Mouse (Mus musculus) cerebellum, adult 9-11 months (tissue): ENCODE results near the gene Anks1b.

Source experiments
- DNase-seq: peaks from one replicate; pipeline ENCODE4 v3.0.0; 2022

Gene Anks1b

GRCm38 (mm10) chr10:89873146-89873950 is at the start of gene Anks1b:
Gene Anks1b, plus strand, starts transcription at chr10:89873509.
- DNase-seq = peak; percentile 88

GRCm38 (mm10) chr10:89823906-89824305 is 49.4 kb upstream of the Anks1b start:
- no peak for DNase-seq

- peak; percentile 92 for DNase-seq
Observed at GRCm38 (mm10) chr10:89826896-89827295, 46.4 kb upstream of the Anks1b start.

- DNase-seq = no peak
Observed at GRCm38 (mm10) chr10:89832334-89832733, 41.0 kb upstream of the Anks1b start.

- DNase-seq = no peak
Observed at GRCm38 (mm10) chr10:89833166-89833565, 40.1 kb upstream of the Anks1b start.

GRCm38 (mm10) chr10:89837476-89837875 is 35.8 kb upstream of the Anks1b start:
- DNase-seq = no peak

GRCm38 (mm10) chr10:89838834-89839233 is 34.5 kb upstream of the Anks1b start:
- DNase-seq = no peak

GRCm38 (mm10) chr10:89850951-89851350 is 22.4 kb upstream of the Anks1b start:
- DNase-seq = no peak

- no peak for DNase-seq
Observed at GRCm38 (mm10) chr10:89855251-89855875, 17.9 kb upstream of the Anks1b start.

- DNase-seq = peak; percentile 71
Observed at GRCm38 (mm10) chr10:89856286-89856685, 17.0 kb upstream of the Anks1b start.

- no peak for DNase-seq
Observed at GRCm38 (mm10) chr10:89868211-89868610, 5.1 kb upstream of the Anks1b start.

- no peak for DNase-seq
Observed at GRCm38 (mm10) chr10:89868836-89869235, 4.5 kb upstream of the Anks1b start.

- DNase-seq = peak; percentile 85
Observed at GRCm38 (mm10) chr10:89872501-89873145, 686 bp upstream of the Anks1b start.

- DNase-seq = peak; percentile 37
Observed at GRCm38 (mm10) chr10:89874036-89874435, 727 bp downstream of the Anks1b start.

GRCm38 (mm10) chr10:89883561-89883960 is 10.3 kb downstream of the Anks1b start:
- DNase-seq = no peak

GRCm38 (mm10) chr10:89902720-89903337 is 29.5 kb downstream of the Anks1b start:
- DNase-seq = peak; percentile 84

- peak; percentile 94 for DNase-seq
Observed at GRCm38 (mm10) chr10:89911889-89912288, 38.6 kb downstream of the Anks1b start.

- DNase-seq = no peak
Observed at GRCm38 (mm10) chr10:89913174-89913573, 39.9 kb downstream of the Anks1b start.

- DNase-seq = peak; percentile 95
Observed at GRCm38 (mm10) chr10:89917141-89917540, 43.8 kb downstream of the Anks1b start.

- DNase-seq = no peak
Observed at GRCm38 (mm10) chr10:89921965-89922364, 48.7 kb downstream of the Anks1b start.

- peak; percentile 42 for DNase-seq
Observed at GRCm38 (mm10) chr10:89942180-89942579, 68.9 kb downstream of the Anks1b start.

- no peak for DNase-seq
Observed at GRCm38 (mm10) chr10:89946636-89947349, 73.5 kb downstream of the Anks1b start.

GRCm38 (mm10) chr10:89974361-89974760 is 101.1 kb downstream of the Anks1b start:
- DNase-seq = peak; percentile 26
